Mouse (Mus musculus): ENCODE results near the gene Gm45716. TPM values are rescaled to one million over a fixed set of nuclear protein-coding genes. Genes with fewer than 3 reads are reported as not detected.

Gm45716 gene
- total RNA-seq (2015; ENCODE audit: low replicate concordance) (not detected in 2 replicates), total RNA-seq (2017; ENCODE audit: low replicate concordance) (not detected in 2 replicates)

GRCm38 (mm10) chr11:90187441-90187840 lies at the start of gene Gm45716:
Gene Gm45716 (plus strand): TSS chr11:90187683.
- no peak for ATAC-seq (replicated peaks; ENCODE audit: low FRiP score, poor library complexity, severe bottlenecking)

- ATAC-seq (replicated peaks; ENCODE audit: low FRiP score, poor library complexity, severe bottlenecking): no peak
These were observed 45.1 kb upstream of the Gm45716 start for GRCm38 (mm10) chr11:90142393-90142792.

- ATAC-seq (replicated peaks; ENCODE audit: low FRiP score, poor library complexity, severe bottlenecking): no peak
These were observed 44.5 kb upstream of the Gm45716 start for GRCm38 (mm10) chr11:90142936-90143335.

- no peak for ATAC-seq (replicated peaks; ENCODE audit: low FRiP score, poor library complexity, severe bottlenecking)
These were observed 41.2 kb upstream of the Gm45716 start for GRCm38 (mm10) chr11:90146086-90146860.

GRCm38 (mm10) chr11:90155066-90155465 lies 32.4 kb upstream of the Gm45716 start:
- ATAC-seq (replicated peaks; ENCODE audit: low FRiP score, poor library complexity, severe bottlenecking): no peak

- no peak for ATAC-seq (replicated peaks; ENCODE audit: low FRiP score, poor library complexity, severe bottlenecking)
These were observed 32.0 kb upstream of the Gm45716 start for GRCm38 (mm10) chr11:90155466-90155865.

GRCm38 (mm10) chr11:90167771-90168170 lies 19.7 kb upstream of the Gm45716 start:
- no peak for ATAC-seq (replicated peaks; ENCODE audit: low FRiP score, poor library complexity, severe bottlenecking)

DNA sequence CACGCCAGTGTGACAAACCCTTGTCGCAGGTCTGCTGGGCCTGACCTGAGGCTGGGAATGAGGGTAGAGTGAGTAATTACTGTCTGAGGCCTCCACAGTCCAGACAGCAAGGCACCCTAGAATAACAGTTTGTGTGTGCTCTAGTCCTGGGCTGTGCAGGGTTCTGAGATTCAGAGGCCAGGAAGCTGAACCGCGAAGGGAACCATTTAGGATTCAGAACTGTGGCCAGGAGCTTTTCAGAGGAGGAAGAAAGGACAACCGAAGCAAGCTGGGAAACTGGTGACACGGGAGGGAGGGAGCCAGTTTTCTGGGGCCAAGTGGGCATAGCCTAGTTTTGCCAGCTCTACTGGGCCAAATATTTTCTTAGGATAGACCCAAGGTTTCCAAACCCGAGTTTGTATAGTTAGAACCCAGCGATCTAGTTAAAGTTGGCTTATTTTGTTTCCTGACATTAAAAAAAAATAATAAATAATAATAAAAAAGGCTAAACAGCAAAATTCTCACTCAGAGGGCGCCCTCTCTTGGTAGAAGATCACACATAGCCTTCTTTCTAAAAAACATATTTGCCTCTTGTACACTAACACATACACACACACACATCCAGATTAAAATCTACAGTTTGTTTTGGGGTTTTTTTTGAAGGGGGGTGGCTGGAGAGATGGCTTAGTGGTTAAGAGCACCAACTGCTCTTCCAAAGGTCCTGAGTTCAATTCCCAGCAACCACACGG lies 19.0 kb upstream of the Gm45716 start:
- ATAC-seq (replicated peaks; ENCODE audit: low FRiP score, poor library complexity, severe bottlenecking): no peak

- ATAC-seq (replicated peaks; ENCODE audit: low FRiP score, poor library complexity, severe bottlenecking): no peak
These were observed 18.1 kb upstream of the Gm45716 start for GRCm38 (mm10) chr11:90169200-90170013.

DNA sequence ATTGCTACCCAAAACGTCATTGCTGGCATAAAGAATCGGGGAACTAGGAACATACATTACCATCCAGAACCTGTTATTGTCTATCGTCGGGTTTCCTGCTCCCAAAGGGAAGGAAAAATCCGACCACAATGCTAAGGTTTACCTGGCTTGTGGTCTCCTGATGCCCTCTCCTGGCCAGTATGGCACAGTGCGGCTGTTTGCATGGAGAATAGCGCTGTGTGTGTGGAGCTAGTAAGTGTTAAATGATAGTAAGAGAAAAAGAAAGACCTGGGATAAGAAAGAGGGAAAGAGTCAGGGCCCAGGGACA lies 17.5 kb upstream of the Gm45716 start:
- no peak for ATAC-seq (replicated peaks; ENCODE audit: low FRiP score, poor library complexity, severe bottlenecking)

DNA sequence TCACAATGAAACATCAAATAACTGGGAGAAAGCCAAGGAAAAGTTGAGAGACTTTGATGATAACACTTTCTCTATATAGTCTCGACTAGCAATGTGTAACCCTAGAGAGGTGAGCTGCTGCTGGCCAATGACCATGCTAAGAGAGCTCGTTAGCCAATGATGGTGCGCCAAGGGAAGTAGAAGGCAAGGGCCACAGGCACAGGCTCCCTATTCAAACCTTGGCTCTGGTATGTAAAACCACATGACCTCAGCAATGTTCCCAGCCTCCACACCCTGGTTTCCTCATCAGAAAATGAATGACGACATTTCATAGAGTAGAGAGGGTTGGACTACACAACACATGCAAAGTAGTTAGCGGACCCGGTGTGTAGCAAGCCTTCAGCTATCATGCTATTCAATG lies 15.2 kb upstream of the Gm45716 start:
- no peak for ATAC-seq (replicated peaks; ENCODE audit: low FRiP score, poor library complexity, severe bottlenecking)

GRCm38 (mm10) chr11:90175634-90176300 lies 11.7 kb upstream of the Gm45716 start:
- ATAC-seq (replicated peaks; ENCODE audit: low FRiP score, poor library complexity, severe bottlenecking): no peak

GRCm38 (mm10) chr11:90177389-90177788 lies 10.1 kb upstream of the Gm45716 start:
- no peak for ATAC-seq (replicated peaks; ENCODE audit: low FRiP score, poor library complexity, severe bottlenecking)

DNA sequence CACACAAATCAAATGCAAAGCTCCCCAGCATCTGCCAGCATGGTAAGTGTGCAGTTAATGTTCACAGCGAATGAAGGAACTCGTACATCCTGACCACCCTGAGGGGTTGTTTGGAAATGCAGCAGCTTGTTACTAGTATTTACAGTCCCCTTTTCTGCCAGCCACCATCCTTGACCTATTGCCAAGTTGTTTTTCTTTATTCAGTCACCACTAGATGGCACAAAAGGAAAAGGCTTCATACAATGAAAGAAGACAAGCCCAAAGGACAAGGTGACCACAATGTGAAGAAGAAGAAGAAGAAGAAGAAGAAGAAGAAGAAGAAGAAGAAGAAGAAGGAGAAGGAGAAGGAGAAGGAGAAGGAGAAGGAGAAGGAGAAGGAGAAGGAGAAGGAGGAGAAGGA lies 4.1 kb upstream of the Gm45716 start:
- no peak for ATAC-seq (replicated peaks; ENCODE audit: low FRiP score, poor library complexity, severe bottlenecking)

- no peak for ATAC-seq (replicated peaks; ENCODE audit: low FRiP score, poor library complexity, severe bottlenecking)
These were observed 2.7 kb upstream of the Gm45716 start for GRCm38 (mm10) chr11:90184756-90185155.

DNA sequence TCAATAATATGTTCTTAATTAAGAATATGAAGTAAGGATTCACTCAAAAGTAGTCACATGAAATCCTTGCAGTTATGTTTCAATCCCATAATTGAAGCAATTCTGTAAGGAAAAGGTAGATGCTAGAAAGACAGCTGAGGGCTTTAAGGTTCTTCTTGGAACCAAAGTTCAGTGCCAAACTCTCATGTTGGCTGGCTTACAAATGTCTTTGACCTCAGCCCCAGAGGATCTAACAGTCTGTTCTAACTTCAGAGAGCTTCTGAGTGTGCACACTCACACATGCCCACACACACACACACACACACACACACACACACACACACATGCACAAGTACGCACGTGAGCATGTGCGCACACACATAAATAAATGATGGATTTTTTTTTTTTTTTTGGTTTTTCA lies 2.7 kb downstream of the Gm45716 start:
- ATAC-seq (replicated peaks; ENCODE audit: low FRiP score, poor library complexity, severe bottlenecking): no peak

DNA sequence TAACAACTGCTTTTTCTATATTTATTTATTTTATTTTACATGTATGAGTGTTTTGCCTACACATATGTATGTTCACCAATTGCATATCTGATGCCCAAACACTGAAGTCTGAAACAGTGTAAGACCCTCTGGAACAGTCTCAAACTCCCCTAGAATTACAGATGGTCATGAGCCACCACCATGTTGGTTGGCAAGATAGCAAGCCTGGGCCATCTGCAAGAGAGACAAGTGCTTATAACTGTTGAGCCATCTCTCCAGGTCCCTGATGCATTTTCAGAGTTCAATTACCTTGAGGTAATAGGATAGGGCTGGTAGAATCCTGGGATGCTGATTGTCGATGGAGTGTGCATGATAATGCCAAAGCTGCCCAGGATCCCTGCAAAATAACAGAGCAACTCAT lies 7.5 kb downstream of the Gm45716 start:
- no peak for ATAC-seq (replicated peaks; ENCODE audit: low FRiP score, poor library complexity, severe bottlenecking)

GRCm38 (mm10) chr11:90195756-90196520 lies 8.5 kb downstream of the Gm45716 start:
- ATAC-seq (replicated peaks; ENCODE audit: low FRiP score, poor library complexity, severe bottlenecking): no peak

- no peak for ATAC-seq (replicated peaks; ENCODE audit: low FRiP score, poor library complexity, severe bottlenecking)
These were observed 9.2 kb downstream of the Gm45716 start for GRCm38 (mm10) chr11:90196521-90197215.
